Mouse (Mus musculus) megakaryocyte progenitor cell, adult 5-6 weeks (primary cell): Measurements from ENCODE around the gene Kctd3. TPM values are rescaled to one million over a fixed set of nuclear protein-coding genes. Genes with fewer than 3 reads are reported as not detected.
A peak's percentile ranks its signal among the peaks of the same experiment; 100 is the strongest.
"Not testable (repeated sequence)": the region's sequence is repeated elsewhere in the genome, so short reads cannot be mapped to it uniquely, and the experiment has no call there.

Experiments
- ATAC-seq: replicated peaks from 2 replicates; pipeline ENCODE4 v1.8.0; 2016; ENCODE audit warnings: mild to moderate bottlenecking, moderate TSS enrichment, inconsistent platforms; ENCODE audit not compliant: poor library complexity
- total RNA-seq, 2 experiments: library from RNA; stranded (forward) in 1 of 2; stranded (reverse) in 1 of 2; fragments of 157-497, 149-512 nt in 1 of 2; fragments of 200-1000 nt in 1 of 2; gene quantifications; 2 replicates each; pipeline versions ENCODE4 v1.2.3 to v1.2.4; 2015 to 2017

Kctd3 gene
- total RNA-seq (2015) (9.7 and 11.1 TPM in 2 replicates), total RNA-seq (2017) (13.6 and 17.8 TPM in 2 replicates)

GRCm38 (mm10) chr1:189007239-189007979 is at the start of gene Kctd3:
Gene Kctd3 (minus strand): TSS chr1:189007841.
- ATAC-seq, result peak; percentile 95

GRCm38 (mm10) chr1:189057425-189057824 is 49.8 kb upstream of the Kctd3 start:
- 0 out of 2 replicates have a peak, but pooled peaks have one; percentile 31 for ATAC-seq

DNA sequence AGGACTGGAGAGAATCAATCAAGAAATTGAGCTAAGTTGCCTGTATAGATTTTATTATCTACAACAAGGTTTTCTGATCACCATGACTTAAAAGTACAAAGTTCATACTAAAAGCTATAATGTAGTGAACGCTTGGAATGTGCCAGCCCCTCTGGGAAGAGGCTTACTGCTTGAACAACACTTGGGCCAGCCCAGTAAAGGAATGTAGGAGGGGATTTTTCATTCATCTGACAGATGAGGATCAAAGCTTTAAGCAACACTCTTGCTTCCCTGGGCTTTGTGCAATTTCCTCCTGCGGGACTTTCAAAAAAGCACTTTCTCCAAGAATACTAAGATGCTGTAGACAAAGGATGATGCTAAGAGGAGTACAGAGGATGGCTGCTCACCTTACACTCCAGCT is 48.3 kb upstream of the Kctd3 start:
- no peak for ATAC-seq

- no peak for ATAC-seq
Observed at GRCm38 (mm10) chr1:189054941-189055551, 47.4 kb upstream of the Kctd3 start.

DNA sequence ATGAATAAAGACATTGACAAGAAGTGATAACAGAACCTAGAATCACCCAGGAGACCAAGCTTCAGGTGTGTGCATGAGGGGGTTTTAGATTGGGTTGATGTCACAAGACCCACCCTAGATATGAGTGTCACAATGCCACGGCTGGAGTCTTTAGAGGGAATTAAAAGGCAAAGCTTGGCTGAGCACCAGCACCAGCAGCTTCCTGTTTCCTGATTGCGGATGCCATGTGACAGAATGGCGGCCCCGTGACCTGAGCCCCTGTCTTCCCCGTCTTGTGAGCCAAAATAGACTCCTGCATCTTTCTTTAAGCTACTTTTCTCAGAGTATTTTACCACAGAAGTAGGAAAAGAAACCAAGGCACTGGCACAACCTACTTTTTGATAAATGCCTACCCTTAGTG is 46.5 kb upstream of the Kctd3 start:
- peak; percentile 44; the same call in 1 of the 2 replicates for ATAC-seq

- no peak for ATAC-seq
Observed at GRCm38 (mm10) chr1:189052189-189052588, 44.5 kb upstream of the Kctd3 start.

DNA sequence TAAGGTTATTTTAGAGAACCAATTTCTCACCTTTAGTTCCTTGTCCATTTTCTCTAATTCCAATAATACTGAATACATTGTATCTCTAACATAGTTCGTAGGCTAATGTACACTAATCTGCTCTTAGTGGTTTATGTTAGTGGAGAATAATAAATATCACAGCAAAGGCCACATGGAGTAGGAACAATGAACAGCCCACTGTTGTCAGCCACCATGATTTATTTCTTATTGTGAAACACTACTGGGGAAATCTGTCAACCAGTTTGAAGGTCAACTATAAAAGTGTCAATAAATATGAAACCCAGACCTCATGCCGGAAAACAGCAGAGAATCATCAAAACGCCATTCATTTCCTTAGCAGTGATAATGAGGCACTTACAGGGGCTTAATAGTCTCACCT is 42.5 kb upstream of the Kctd3 start:
- no peak for ATAC-seq

- ATAC-seq, result no peak
Observed at GRCm38 (mm10) chr1:189048331-189048730, 40.7 kb upstream of the Kctd3 start.

GRCm38 (mm10) chr1:189047918-189048317 is 40.3 kb upstream of the Kctd3 start:
- ATAC-seq, result no peak

GRCm38 (mm10) chr1:189046831-189047230 is 39.2 kb upstream of the Kctd3 start:
- no peak for ATAC-seq

- no peak for ATAC-seq
Observed at GRCm38 (mm10) chr1:189046301-189046700, 38.7 kb upstream of the Kctd3 start.

- ATAC-seq, result peak; percentile 58
Observed at GRCm38 (mm10) chr1:189041261-189041660, 33.6 kb upstream of the Kctd3 start.

GRCm38 (mm10) chr1:189039348-189039747 is 31.7 kb upstream of the Kctd3 start:
- ATAC-seq, result no peak

DNA sequence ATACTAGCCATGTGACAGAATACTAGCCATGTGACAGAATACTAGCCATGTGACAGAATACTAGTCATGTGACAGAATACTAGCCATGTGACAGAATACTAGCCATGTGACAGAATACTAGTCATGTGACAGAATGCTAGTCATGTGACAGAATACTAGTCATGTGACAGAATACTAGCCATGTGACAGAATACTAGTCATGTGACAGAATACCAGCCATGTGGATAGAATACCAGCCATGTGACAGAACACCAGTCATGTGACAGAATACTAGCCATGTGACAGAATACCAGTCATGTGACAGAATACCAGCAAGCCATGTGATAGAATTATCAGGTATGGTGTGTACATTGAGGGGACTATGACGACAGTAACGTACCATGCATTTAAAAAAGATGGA is 25.2 kb upstream of the Kctd3 start:
- not testable (repeated sequence) for ATAC-seq

GRCm38 (mm10) chr1:189030975-189031374 is 23.3 kb upstream of the Kctd3 start:
- ATAC-seq, result no peak; the same call in 1 of the 2 replicates

GRCm38 (mm10) chr1:189028267-189028666 is 20.6 kb upstream of the Kctd3 start:
- peak; percentile 63 for ATAC-seq

DNA sequence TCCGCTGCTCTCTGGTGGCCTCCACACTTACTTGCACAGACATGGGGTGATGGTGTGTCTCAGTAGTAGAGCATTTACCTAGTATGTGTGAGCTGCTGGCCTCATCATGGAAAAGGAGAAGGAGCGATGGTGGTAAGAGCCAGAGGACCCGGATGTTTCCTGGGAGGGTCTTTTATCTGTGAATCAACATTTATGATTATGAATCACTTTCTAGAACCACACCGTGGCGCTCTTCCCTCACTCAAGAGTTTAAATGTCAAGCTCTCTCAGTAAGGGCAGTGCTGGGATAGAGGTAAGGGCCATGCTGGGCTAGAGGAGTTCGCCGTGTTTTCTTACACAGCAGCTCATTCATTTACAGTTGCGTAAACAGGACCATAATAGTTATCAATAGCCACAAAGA is 19.2 kb upstream of the Kctd3 start:
- ATAC-seq, result no peak

GRCm38 (mm10) chr1:189023701-189024080 is 16.1 kb upstream of the Kctd3 start:
- ATAC-seq, result no peak

GRCm38 (mm10) chr1:189022925-189023700 is 15.5 kb upstream of the Kctd3 start:
- ATAC-seq, result peak; percentile 77

GRCm38 (mm10) chr1:189015372-189015771 is 7.7 kb upstream of the Kctd3 start:
- no peak for ATAC-seq

- ATAC-seq, result no peak
Observed at GRCm38 (mm10) chr1:189013587-189013921, 5.9 kb upstream of the Kctd3 start.
